Mouse (Mus musculus) adrenal gland, adult (tissue): ENCODE data around the gene Sypl2.

Experiments
- DNase-seq, 2 experiments: peaks; one replicate each; pipeline ENCODE4 v3.0.0; 2022 to 2023; ENCODE audit warnings: low spot score in 1 of 2; ENCODE audit not compliant: inconsistent age in 2 of 2

Gene Sypl2

DNA sequence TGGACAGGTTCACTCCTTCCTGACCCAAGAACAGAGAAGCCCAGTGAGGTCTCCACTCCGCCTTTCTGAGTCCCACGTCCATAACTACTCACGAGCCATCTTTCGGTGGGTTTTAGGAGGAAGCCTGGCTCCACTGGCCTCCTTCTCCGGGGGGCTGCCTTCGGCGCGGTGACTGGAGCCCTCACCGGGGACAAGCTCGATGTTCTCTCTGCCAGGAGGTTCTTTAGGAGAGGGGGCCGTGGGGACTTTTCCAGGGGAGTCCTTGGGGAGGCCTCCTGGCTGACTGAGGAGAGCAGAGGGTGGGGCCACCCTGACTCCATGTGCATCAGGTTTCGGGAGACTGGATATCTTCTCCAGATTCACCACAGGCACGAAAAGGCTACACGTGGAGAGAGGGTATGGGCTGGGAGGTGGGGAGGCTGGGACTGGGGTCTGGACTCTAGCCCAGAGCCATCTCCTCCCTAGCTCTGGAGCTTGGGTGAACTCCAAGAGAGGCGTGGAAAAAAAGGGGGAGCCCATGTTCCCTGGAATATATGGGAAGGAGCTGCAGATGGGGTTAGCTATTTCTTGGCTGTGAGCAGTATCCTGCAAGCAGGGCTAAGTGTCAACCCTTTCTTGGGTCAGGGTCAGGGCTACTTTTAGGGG, 19.6 kb downstream of the Sypl2 start:
- peak; percentile 25 to 29 for DNase-seq

DNA sequence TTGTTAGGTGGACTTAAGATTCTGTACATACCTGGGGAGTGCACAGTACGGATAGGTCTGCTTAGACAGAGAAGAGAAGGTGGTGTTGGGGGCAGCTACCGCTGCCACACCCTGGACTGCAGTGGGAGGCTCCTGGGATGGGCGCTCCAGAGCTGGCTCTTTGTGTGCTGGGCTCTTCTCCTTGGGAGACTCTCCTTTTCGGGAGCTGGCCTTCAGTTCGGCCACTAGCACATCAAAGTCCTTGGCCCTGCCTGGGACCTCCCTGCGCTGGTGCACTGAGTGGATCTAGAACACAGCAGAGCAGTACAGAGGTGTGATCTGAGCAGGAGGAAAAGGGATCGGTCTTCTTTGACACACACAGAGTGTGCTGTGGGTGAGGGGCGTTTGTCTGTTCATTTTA, 20.8 kb downstream of the Sypl2 start:
- peak; percentile 44 to 62 for DNase-seq

DNA sequence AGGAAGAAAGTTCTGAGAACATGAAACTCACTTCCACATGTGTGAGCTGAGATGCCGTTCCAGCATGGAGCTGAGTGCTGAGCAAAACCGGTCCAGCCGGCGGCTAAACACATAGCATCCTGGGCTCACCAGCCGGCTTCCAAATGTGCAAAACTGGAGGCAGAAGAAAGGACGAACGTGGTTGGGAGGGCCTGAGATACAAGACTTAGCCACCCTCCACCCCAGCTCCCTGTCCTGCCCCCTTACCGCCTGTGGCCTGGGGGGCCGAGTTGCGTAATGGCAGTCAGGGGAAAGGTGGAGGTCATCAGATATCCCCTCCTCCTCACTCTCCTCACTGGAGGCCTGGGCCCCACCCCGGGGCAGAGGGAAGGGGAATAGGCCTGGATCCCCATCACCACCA, 22.0 kb downstream of the Sypl2 start:
- DNase-seq: peak; percentile 24 to 48

DNA sequence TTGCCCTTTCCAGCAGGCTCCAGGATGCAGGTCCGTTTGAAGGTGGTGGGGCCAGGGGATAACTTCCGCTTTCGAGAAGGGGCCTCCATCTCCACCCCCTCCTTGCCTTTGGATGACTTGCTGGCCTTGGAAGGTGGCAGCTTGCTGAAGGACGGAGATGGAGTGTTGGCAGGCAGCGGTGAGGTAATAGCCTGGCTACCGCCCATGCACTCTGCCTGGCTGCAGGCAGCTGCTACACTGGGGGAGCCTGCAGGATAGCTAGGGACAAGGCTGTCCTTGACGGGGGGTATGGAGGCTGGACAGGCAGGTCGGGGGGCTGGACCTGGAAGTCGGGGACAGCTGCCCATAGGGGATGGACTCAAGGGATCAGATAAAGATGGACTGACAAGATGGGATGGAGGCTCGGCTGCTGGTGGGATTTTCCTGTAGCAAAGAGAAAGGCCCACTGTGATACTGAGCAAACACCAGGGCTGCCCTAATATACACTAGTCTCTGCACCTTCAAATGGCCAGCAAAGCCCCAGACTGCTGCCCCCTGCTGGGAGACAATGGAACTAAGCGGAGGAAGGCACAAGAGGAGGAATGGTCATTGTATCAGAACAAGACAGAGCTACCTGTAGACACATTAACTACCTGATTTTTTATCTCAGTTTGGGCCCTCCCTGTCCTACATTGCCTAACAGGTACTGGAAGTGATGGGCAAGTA, 22.7 kb downstream of the Sypl2 start:
- DNase-seq: peak; percentile 90 to 93

DNA sequence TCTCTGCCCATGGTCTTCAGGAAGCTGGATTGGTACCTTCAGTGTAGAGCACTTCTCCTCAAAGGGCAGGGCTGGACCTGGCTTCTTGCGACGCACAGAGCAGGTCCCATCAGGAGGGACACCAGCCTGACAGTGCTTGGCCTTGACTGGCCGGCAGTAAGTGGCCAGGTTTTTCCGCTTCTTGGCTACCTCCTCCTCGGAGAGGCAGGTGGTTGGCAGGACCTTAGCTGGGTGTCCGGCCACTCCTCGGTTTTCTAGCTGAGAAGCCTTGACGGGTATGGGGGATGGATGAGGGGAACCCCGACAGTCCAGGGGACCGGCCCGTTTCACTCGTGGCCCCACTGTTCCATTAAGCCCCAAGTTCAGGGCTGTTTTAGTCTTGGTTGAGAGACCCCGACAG, 23.2 kb downstream of the Sypl2 start:
- no peak for DNase-seq

DNA sequence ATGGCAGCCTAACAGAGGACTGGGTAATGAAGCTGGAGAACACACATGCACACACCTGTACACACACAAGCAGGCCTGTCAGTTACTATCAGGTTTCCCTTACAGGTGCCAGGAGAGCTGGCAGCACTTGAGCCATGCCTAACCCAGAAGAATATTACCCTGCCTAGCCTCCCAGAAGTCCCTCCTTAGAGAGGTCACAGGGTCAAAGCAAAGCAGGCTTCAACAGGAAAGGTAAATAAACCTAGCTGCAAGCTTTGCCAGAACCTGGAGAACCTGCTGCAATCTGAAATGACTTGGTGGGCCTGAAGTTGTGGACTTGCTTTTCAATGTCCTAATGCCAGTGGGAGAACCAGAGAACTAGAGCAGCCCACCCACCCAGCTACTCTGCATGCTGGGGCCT, 23.9 kb downstream of the Sypl2 start:
- DNase-seq: peak; percentile 8 to 43

DNA sequence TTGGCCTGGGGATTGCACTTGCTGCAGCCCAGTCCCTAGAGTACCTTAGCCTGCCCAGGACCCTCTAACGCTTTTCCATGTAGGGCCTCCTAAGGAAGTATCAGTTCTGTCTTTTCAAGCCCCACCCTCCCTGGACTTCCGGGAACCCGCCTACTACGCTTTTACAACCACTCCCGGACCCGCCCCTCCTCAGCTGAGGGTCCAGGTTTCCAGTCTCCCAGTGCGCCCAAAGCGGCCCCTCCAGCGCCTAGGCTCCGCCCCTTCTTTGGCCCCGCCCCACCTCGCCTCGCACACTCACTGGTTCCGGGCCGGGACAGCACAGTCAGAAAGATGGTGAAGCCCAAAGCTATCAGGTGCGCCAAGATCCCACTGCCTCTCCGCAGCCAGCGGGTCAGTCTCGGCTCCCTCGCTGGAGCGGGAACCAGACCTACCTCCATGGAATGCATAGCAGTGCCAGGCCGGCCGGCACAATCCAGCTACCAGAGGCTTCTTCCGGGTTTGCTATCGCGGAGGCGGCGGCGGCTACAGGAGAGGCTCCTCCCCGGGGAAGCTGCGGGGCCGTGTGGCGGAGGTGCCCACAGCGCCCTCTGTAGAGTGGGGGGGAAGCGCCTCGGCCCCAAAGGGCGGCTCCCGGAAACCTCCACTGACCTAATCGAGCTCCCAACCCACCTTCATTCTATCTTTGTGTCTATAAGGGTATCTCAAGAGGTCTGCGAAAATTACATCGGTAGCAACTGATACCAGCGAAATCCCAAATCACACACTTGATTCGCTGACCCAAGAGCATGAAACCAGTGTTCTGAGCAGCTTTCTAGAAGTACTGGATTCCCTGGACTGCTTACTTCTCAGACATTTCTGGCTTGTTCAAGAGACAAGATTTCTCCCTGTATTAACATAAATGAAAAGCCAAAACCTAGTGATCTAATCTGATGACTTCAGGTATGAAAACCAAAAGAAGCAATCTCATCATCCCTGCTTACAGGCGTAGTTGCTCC, 25.8 kb downstream of the Sypl2 start, which contains the start of gene Cyb561d1:
Gene Cyb561d1, minus strand, starts transcription at position 884 of the 995 bp plus-strand sequence.
- DNase-seq: peak; percentile 98 to 99

DNA sequence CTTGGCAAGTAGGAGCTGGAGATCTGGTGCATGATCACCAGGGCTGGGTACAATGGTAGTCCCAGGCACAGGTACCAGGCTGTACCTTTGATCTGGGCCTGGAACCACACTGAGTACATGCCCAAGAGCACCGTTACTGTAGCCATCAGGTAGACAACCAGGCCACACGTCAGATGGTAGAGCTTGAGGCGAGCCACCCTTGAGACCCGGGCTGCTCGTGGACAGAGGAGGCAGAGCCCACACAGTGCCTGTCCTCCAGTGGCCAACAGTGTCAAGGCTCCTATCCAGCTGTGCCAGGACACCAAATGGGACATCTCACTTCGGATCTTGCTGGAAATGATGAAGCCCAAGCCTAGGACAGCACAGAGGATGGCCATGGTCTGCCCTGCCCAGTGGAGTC, 27.2 kb downstream of the Sypl2 start:
- DNase-seq: peak in 1 of 2 experiments; percentile 33

DNA sequence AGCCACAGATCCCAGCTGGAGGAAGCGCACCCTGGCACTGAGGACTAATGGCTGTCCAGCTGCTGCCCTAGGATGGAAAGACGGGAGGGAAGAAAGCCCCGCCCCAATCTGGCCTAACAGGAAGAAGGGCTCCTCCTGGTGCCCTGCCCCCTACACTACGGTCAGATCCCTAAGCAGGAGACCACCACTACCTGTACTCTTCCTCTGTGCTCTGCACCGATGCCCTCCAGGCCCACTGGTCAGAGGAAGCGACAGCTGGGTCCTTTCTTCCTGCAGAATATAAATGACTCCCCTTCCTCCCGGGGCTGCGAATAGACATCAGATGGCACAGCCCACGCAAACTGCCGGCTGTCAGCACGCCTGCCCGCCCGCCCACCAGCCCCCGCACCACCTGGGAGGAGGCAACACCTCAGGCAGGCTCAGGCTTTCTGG, 29.4 kb downstream of the Sypl2 start:
- DNase-seq: peak; percentile 41 to 69

DNA sequence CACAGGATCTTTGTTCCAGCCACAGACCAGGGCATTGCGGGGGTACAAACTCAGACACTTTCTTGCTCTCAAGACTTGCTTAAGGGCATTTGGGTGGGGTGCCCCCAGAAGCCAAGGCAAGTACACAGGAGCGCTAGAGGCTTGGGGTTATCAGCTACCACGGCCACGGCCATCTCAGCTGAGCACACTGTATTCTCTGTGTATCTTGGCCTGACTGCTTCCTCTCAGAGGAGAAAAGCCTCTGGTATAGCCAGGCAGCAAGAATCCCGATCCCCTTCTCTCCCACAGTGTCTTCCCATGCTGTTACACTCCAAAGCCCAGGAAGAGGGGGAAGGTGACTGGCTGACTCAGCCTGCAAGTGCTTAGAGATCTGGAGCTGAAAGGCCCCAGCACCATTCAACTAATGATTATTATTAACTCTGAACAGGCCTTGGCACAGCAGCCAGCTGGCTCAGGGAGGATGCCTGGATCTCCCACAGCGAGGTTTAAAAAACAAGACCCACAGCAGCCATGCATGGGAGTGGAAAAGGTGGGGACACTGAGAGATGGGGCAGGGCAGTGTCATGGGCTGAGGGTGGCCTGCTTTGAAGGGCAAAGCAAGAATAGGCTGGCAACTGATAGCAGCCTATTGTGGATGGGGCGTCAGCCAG, 30.4 kb downstream of the Sypl2 start:
- peak; percentile 19 to 47 for DNase-seq

DNA sequence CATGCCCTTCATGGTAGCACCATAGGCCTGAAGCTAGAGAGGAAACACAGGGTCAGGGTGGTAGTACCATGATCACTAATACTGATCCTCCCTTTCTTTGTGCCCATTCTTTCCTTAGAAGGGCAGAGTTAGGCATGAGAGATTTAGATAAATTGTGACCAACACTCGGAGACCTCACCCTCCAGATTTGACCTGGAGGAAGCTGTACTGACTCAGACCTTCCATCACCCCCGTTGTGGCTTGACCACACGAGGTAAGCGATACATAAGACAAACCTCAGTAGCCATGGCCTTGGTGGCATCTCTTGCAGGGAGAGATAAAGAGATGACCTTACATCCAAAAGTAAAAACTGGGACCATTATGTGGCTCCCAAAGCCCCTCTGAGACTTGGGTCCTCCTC, 31.2 kb downstream of the Sypl2 start:
- DNase-seq: no peak

DNA sequence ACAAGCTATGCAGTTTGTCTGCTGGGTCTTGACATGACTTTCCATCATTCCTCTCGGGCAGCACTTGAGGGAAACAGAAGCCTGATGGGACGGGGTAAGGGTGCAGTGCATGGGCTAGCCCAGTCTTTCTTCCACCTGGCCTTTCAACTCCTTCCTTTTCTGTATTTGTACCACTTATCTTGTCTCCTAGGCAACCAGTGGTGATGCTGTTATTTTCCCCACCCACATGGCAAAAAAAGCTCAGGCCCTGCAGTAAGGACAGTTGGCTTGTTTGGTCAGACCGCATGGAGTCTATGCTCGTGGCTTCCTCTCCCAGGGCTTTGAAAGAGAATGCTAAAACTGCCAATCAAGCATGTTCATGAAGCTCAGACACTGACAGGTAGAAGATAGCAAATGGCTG, 32.8 kb downstream of the Sypl2 start:
- no peak for DNase-seq

DNA sequence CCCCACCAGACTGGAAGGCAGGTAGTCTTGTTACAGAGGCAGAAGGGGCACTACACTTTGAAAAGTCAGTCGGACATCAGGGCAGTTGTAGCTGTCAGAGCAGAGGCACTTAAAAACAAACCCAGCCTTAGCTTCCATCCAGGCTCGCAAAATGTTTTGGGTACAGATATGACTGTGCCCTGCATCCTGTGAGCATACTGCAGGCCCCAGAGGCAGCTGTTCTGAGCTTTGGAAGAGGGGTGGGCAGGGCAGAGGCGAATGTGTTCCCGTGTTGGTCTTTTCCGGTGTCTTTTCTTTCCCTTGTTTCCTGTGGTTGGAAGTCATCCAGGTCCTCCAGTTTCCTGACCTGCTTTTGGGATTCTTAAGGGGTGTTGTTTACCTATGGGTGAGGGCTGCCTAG, 36.6 kb downstream of the Sypl2 start:
- DNase-seq: peak in 1 of 2 experiments; percentile 43

DNA sequence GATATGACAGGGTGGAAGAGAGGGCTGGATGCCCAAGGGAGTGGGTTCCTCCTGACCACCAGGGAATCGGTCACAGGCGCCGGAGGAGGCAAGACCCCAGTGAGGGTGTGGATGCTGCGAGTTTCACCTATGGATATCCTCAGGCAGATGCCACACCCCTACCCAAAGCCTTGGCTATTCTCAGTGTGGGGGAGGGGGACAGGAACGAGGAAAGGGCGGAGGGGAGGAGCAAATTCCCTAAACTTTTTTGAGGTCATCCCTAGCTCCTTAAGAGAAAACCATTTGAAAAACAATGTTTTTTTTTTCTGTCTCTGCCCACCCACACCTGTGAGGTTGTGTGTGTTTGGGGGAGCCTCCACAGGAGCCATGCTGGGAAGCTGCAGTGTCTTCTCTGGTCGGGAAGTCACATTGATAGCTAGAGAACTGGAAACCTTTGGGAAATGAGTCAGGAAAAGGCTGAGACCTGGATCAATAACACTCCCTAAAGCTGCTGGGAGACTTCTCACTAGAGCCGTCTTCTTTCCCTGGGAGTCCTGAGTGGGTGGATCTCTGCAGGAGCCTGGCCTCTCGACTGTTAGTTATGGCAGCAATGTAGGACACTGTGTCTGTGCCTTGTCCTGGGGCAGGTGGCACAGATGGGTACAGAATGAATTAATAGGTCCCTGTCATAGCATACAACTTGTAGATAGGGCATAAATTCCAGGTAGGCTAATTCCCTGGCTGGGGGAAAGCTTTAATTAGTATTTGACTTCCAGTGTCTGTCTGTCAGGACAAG, 37.5 kb downstream of the Sypl2 start:
- DNase-seq: no peak

DNA sequence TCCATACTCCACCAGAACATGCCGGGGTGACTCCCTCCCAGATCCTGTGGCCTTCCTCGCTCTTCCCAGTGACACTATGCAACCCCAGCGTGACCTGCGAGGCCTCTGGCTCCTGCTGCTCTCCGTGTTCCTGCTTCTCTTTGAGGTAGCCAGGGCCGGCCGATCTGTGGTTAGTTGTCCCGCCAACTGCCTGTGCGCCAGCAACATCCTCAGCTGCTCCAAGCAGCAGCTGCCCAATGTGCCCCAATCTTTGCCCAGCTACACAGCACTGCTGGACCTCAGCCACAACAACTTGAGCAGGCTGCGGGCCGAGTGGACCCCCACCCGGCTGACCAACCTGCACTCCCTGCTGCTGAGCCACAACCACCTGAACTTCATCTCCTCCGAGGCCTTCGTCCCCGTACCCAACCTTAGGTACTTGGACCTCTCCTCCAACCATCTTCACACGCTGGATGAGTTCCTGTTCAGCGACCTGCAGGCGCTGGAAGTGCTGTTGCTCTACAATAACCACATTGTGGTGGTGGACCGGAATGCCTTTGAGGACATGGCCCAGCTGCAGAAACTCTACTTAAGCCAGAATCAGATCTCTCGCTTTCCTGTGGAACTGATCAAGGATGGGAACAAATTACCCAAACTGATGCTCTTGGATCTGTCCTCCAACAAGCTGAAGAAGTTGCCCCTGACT, 39.2 kb downstream of the Sypl2 start:
- peak; percentile 33 to 54 for DNase-seq

DNA sequence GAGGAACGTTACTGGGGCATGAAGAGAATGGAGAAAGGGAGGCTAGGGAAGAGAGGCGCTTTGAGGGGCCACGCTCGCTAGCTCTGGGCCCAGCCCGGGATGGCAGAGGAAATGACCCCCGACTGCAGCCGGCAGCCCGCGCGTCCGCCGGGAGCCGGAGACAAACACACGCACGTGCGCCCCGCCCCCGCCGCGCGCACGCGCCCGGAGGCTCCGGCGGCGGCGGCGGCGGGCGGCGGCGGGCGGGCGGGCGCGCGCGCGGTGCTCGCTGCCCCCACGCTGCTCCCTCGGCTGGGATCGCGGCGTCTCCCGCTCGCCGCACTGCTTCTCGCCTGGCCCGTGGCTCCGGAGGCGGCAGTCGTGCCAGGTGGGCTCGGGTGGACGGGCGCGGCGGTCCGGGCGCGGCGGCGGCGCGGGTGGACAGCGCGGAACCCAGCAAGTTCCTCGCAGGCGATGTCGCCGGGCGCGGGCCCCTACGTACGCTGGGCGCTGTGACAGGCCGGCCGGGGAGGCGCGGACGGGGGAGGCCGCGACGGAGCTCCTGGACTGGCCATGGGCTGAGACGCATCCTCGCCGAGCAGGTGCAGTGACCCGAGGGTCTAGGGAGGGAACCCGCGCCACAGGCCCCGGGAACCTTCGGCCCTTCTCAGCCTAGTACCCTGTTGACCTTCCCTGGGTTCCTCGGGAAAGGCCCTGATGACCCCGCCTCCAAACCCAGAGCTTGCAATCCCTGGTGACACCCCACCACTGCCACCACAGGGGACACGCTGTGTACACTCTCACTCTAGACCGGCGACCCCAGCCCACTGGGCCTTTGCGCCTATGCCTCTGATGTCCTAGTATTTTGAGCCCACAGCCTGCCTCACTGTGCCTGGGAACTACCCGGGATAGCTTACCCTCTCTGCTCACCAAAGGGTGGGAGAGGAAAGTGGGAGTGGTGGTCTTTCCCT, 40.1 kb downstream of the Sypl2 start, which contains the start of gene Amigo1:
Gene Amigo1, plus strand, starts transcription at position 238 of the 950 bp plus-strand sequence.
- DNase-seq: peak; percentile 74 to 91

DNA sequence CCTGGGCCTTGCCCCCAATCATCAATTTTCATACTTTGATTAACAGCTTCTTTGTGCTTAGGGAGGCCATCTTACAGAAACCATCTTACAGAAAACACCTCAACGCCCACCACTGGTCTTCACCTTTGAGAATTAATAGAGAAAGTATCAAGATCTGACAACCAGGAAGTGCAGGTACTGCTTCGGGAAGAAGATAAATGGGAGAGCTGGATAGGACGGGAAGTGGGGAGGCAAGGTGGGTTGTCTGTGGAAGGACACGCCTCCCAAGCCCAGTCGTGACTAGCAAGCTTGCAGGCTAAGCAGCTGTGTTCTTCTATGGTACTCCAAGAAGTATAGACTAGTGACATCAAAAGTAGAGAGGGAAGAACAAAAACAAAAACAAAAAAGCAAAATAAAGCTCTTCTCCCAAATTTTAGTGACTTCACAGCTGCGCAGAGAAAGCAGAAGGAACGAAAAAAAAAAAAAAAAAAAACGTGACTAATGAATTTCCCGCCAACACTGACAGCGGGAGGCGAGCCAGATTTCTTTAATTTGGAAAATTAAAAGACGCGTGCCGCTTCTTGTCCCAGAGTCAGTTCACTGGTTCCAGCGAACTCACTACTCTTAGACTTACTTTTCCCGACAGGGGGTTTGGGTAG, 40.9 kb downstream of the Sypl2 start:
- DNase-seq: peak; percentile 31 to 58

DNA sequence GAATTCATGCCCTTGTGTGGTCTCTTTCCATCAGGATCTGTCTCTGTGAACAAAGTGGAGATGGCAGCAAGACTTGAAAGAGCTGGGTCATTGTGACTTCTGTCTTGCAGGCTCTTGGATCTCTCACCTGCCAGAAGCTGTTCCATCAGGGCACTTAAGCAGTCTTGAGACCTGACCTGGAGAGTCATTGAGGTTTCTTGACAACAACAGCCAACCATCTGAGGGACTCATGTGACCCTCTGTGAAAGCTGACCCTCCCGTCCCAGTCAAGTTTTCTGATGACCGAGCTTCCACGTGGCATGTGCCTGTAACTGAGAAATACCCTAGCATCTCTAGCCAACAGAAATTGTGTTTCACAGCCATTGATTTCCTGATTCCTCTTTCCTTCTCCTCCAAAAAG, 41.7 kb downstream of the Sypl2 start:
- DNase-seq: no peak
